Mouse (Mus musculus): Measurements from ENCODE around the gene Cpvl. TPM values are rescaled to one million over a fixed set of nuclear protein-coding genes. Genes with fewer than 3 reads are reported as not detected.

Cpvl gene
- total RNA-seq (2023), result not detected

GRCm38 (mm10) chr6:53978571-53978970 is at the start of gene Cpvl:
Cpvl (minus strand) TSS chr6:53978671.

Other genes starting within 250 kb of the Cpvl start
- not detected for gene Tril, start 157.8 kb downstream of the Cpvl start, total RNA-seq (2023)
- 17.6 TPM for gene Chn2, start 60.9 kb upstream of the Cpvl start, total RNA-seq (2023)